ENCODE assay signal across 20 mouse cellular contexts in genomic region chr10:26520879-26521278, GRCm38 (mm10).
DNase-seq lines count a peak whose midpoint lies in the region; ATAC-seq and TF ChIP-seq lines count a peak whose summit lies in the region.
"Had no signal": no experiment of that assay in that cellular context is flagged by ENCODE, and none has a peak within 500 bp of the region (broad histone marks: within the 10 kb centered on the region; RNA-seq: fewer than 3 reads in every experiment).

No protein-coding gene starts in this region.

- no peak overlapping the region for H3K4me2 ChIP-seq in forebrain, embryonic 13.5 days
- H3K4me2 ChIP-seq: heart, embryonic 13.5 days; intestine, embryonic 15.5 days; limb, embryonic 12.5 days; midbrain, embryonic 15.5 days; neural tube, embryonic 13.5 days had no signal

- H3K4me3 ChIP-seq in forebrain, embryonic 13.5 days = no peak overlapping the region
- H3K4me3 ChIP-seq in heart, adult 2 months = no peak overlapping the region
- H3K4me3 ChIP-seq: heart, embryonic 13.5 days; intestine, embryonic 15.5 days; limb, embryonic 12.5 days; midbrain, embryonic 15.5 days; neural tube, embryonic 13.5 days had no signal

- TF ChIP-seq CTCF in heart, adult 2 months (IDR thresholded peaks at IDR 0.05) = no peak

- no peaks in the 10 kb centered on the region for H3K79me2 ChIP-seq in heart, adult 2 months (replicated peaks; ENCODE audit: control insufficient read depth, insufficient read depth, low read length)

- ATAC-seq in CD4-positive, CD25-positive, alpha-beta regulatory T cell, adult 4 months = peak; percentile 96
- ATAC-seq in neutrophil, adult 5-6 weeks (ENCODE audit: extremely low read depth, insufficient number of reproducible peaks, low FRiP score, poor library complexity, severe bottlenecking) = peak; percentile 33; the same call in 1 of the 2 replicates
- no peak for ATAC-seq in forebrain, embryonic 13.5 days
- ATAC-seq in cerebellum, adult (ENCODE audit: insufficient number of reproducible peaks, low FRiP score, low TSS enrichment) = no peak
- ATAC-seq: forebrain, embryonic 16.5 days; intestine, embryonic 15.5 days; midbrain, embryonic 15.5 days; Patski had no signal

- no peak for TF ChIP-seq EP300 in heart, adult 2 months (IDR thresholded peaks at IDR 0.05; ENCODE audit: insufficient read depth, low read depth, low read length)

- intact Hi-C loops in heart, adult 2 months (cut with DNase I) = no loop called here

- WGBS in forebrain, embryonic 13.5 days = 89% methylated on average over 6 of the region's 6 CpGs
- WGBS in heart, adult 2 months = 43% methylated on average over 6 of the region's 6 CpGs

- no peaks in the 10 kb centered on the region for H3K27me3 ChIP-seq in forebrain, embryonic 13.5 days
- no peaks in the 10 kb centered on the region for H3K27me3 ChIP-seq in heart, adult 2 months (ENCODE audit: control insufficient read depth, insufficient read depth, low read length)
- H3K27me3 ChIP-seq: heart, embryonic 13.5 days; intestine, embryonic 15.5 days; limb, embryonic 12.5 days; midbrain, embryonic 15.5 days; neural tube, embryonic 13.5 days; Patski had no signal

- no peaks in the 10 kb centered on the region for H3K36me3 ChIP-seq in forebrain, embryonic 13.5 days (ENCODE audit: poor library complexity, severe bottlenecking)
- no peaks in the 10 kb centered on the region for H3K36me3 ChIP-seq in heart, adult 2 months (ENCODE audit: control insufficient read depth, insufficient read depth, low read length)
- H3K36me3 ChIP-seq: heart, embryonic 13.5 days; intestine, embryonic 15.5 days; limb, embryonic 12.5 days; midbrain, embryonic 15.5 days; neural tube, embryonic 13.5 days had no signal

- TF ChIP-seq POLR2A in heart, adult 2 months (IDR thresholded peaks at IDR 0.05; ENCODE audit: insufficient read depth, low read depth, low read length) = no peak

- no peaks in the 10 kb centered on the region for H3K4me1 ChIP-seq in forebrain, embryonic 13.5 days
- no peaks in the 10 kb centered on the region for H3K4me1 ChIP-seq in heart, adult 2 months (ENCODE audit: control insufficient read depth, insufficient read depth, low read length)
- H3K4me1 ChIP-seq: heart, embryonic 13.5 days; intestine, embryonic 15.5 days; limb, embryonic 12.5 days; midbrain, embryonic 15.5 days; neural tube, embryonic 13.5 days had no signal

- H3K9ac ChIP-seq in forebrain, embryonic 13.5 days = no peak overlapping the region
- H3K9ac ChIP-seq in heart, adult 2 months (ENCODE audit: low read depth, low read length) = no peak overlapping the region
- H3K9ac ChIP-seq: heart, embryonic 13.5 days; intestine, embryonic 15.5 days; limb, embryonic 12.5 days; liver, embryonic 14.5 days; midbrain, embryonic 15.5 days; neural tube, embryonic 13.5 days had no signal

- no peaks in the 10 kb centered on the region for H3K9me3 ChIP-seq in forebrain, embryonic 13.5 days (replicated peaks)
- H3K9me3 ChIP-seq: heart, embryonic 13.5 days; intestine, embryonic 15.5 days; limb, embryonic 12.5 days; midbrain, embryonic 15.5 days; neural tube, embryonic 13.5 days had no signal

- no peak overlapping the region for H3K27ac ChIP-seq in forebrain, embryonic 13.5 days
- no peak overlapping the region for H3K27ac ChIP-seq in heart, adult 2 months
- H3K27ac ChIP-seq: heart, embryonic 13.5 days; intestine, embryonic 15.5 days; limb, embryonic 12.5 days; liver, embryonic 14.5 days; macrophage; midbrain, embryonic 15.5 days; neural tube, embryonic 13.5 days had no signal

- peak; percentile 8 for DNase-seq in 416B (ENCODE audit: low read depth)
- peak; percentile 9 for DNase-seq in forelimb bud, embryonic 11.5 days (ENCODE audit: low read depth, low spot score)
- DNase-seq in frontal cortex, postnatal 36 days (ENCODE audit: low spot score in 2 of 2) = no peak
- DNase-seq in heart, adult 2 months = no peak
- DNase-seq: adrenal gland, adult 2 months; cerebellum, adult 9-10 months; gastrocnemius, postnatal 25 days had no signal

Comparison
In these comparisons a context has a peak if more than half of its experiments do, and no peak if none do; other contexts are left out.
1. DNase-seq: peak in 416B (single experiment) and forelimb bud, embryonic 11.5 days (single experiment); none in frontal cortex, postnatal 36 days (0 of 2) and heart, adult 2 months (0 of 2).
2. ATAC-seq: peak in CD4-positive, CD25-positive, alpha-beta regulatory T cell, adult 4 months (single experiment) and neutrophil, adult 5-6 weeks (single experiment); none in forebrain, embryonic 13.5 days (single experiment) and cerebellum, adult (single experiment).